Mouse (Mus musculus) midbrain, embryonic 16.5 days (tissue): ENCODE results near the gene Il6ra. TPM values are rescaled to one million over a fixed set of nuclear protein-coding genes. Genes with fewer than 3 reads are reported as not detected.
A peak's percentile ranks its signal among the peaks of the same experiment; 100 is the strongest.

Experiments used
- ATAC-seq: fragments of 200-750 bp; cut with Nextera tagmentation; 2 replicates; pipeline ENCODE4 v1.8.0; 2017; ENCODE audit warnings: moderate TSS enrichment
- H3K27ac ChIP-seq: fragments of 300-500 bp; sonication (generic); 2 replicates; pipeline ENCODE4 v1.5.1; 2014; ENCODE audit warnings: mild to moderate bottlenecking, low read length, mixed read lengths
- H3K27me3 ChIP-seq: fragments of 300-500 bp; sonication (generic); 2 replicates; pipeline ENCODE4 v1.6.1; 2014; ENCODE audit warnings: low read depth, low read length, mixed read lengths; ENCODE audit not compliant: control insufficient read depth, insufficient read depth
- H3K36me3 ChIP-seq: fragments of 300-500 bp; sonication (generic); 2 replicates; pipeline ENCODE4 v1.6.1; 2014; ENCODE audit warnings: mild to moderate bottlenecking, low read length, moderate library complexity, mixed read lengths; ENCODE audit not compliant: control insufficient read depth, insufficient read depth
- H3K4me1 ChIP-seq: fragments of 300-500 bp; sonication (generic); 2 replicates; pipeline ENCODE4 v1.6.1; 2014; ENCODE audit warnings: mild to moderate bottlenecking, low read length, mixed read lengths; ENCODE audit not compliant: control insufficient read depth, insufficient read depth
- H3K4me2 ChIP-seq: fragments of 300-500 bp; sonication (generic); 2 replicates; pipeline ENCODE4 v1.6.1; 2014; ENCODE audit warnings: mild to moderate bottlenecking, low read length, mixed read lengths
- H3K4me3 ChIP-seq: fragments of 300-500 bp; sonication (generic); 2 replicates; pipeline ENCODE4 v1.5.1; 2014; ENCODE audit warnings: low read depth, mild to moderate bottlenecking, low read length, moderate library complexity, mixed read lengths
- H3K9ac ChIP-seq: fragments of 300-500 bp; sonication (generic); 2 replicates; pipeline ENCODE4 v1.6.1; 2014; ENCODE audit warnings: low read depth, low read length, mixed read lengths
- H3K9me3 ChIP-seq: fragments of 300-500 bp; sonication (generic); replicated peaks from 2 replicates; pipeline ENCODE4 v1.6.1; 2014; ENCODE audit warnings: mild to moderate bottlenecking, low read length, mixed read lengths; ENCODE audit not compliant: control insufficient read depth, poor library complexity, severe bottlenecking
- WGBS: fragments of 180-500 bp; shearing (Covaris S2); extraction: QIAGEN DNeasy Blood & Tissue Kit; methylation state at CpG from one replicate; pipeline ENCODE4 v1.1.7; 2014; 5-methylcytosine and 5-hydroxymethylcytosine counted together
- polyA plus RNA-seq: library from polyadenylated mRNA; unstranded; fragments of >200 nt; fragmentation: Nextera tagmentation; extraction: Ambion mirVana; gene quantifications from 2 replicates; pipeline ENCODE4 v1.2.1, GENCODE M21; 2015

Il6ra gene
- polyA plus RNA-seq, 1 experiment from 2014 or later, result 0.75 TPM

- Histone ChIP-seq H3K4me3 (peak within 1 kb of the TSS; percentile 38), H3K9ac (0 out of 2 replicates have a peak within 1 kb of the TSS, but pooled peaks have one; percentile 34), H3K27me3 (peaks cover 51% of the 10 kb centered on the region), H3K9me3 (no peaks in the 10 kb centered on the region; the same call in 1 of the 2 replicates), H3K4me1 (peaks cover 9% of the 10 kb centered on the region; the same call in 1 of the 2 replicates), H3K36me3 (no peaks in the 10 kb centered on the region), H3K4me2 (peak within 1 kb of the TSS; percentile 50), H3K27ac (no peak within 1 kb of the TSS; the same call in 1 of the 2 replicates)
- ATAC-seq, result no peak
- WGBS, result 1% methylated on average over 80 of the region's 96 CpGs
Measured at GRCm38 (mm10) chr3:89830815-89831591, 82.0 kb downstream of the Il6ra start, which contains the start of gene She. TSS of gene She (plus strand) at chr3:89831370.

DNA sequence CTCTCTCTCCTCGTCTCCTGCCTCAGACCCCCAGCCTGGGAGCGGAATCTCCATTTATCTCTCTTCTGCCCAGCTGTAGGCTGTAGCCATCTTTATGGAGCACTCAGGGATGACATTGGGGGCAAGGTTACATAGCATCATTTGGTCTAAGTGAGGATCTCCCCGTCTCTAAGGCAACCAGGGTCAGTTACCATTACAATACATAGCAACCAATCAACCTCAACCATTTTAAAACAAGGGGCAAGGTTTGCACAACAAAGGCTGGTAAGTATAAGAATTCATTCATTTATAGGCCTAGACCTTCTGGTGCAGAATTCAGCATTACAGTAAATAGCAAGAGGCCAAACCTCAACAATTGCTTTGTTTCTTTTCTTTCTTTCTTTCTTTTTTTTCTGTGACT, 86.7 kb downstream of the Il6ra start:
- 72% methylated on average over 3 of the region's 3 CpGs for WGBS
- H3K27me3 ChIP-seq, result peaks cover 21% of the 10 kb centered on the region
- no peak overlapping the region for H3K9ac ChIP-seq
- H3K4me1 ChIP-seq, result peaks cover 5% of the 10 kb centered on the region; the same call in 1 of the 2 replicates
- H3K9me3 ChIP-seq, result no peaks in the 10 kb centered on the region; the same call in 1 of the 2 replicates
- no peak overlapping the region for H3K4me3 ChIP-seq
- H3K27ac ChIP-seq, result no peak overlapping the region
- H3K36me3 ChIP-seq, result no peaks in the 10 kb centered on the region
- ATAC-seq, result no peak
- H3K4me2 ChIP-seq, result no peak overlapping the region

DNA sequence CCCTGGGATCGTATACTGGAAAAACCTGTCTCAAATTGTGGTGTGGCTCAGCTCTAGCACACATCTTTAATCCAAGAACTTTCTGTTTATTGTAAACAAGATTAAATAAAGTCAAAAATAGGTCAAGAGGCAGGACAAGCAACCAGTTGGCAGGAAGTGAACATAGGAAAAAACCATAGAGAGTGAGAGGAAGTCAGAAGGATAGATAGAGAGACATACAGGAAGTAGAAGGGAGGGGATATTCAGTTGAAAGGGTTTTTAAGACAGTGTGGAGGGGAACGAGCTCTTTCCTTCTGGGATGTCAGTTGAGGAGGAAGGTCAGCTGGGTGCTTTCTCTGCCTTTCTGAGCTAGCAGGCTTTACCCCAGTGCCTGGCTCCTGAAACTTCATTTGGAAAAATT, 89.4 kb downstream of the Il6ra start:
- Histone ChIP-seq H3K4me1 (no peaks in the 10 kb centered on the region), H3K36me3 (no peaks in the 10 kb centered on the region), H3K9me3 (no peaks in the 10 kb centered on the region; the same call in 1 of the 2 replicates), H3K9ac (no peak overlapping the region), H3K4me2 (no peak overlapping the region), H3K27me3 (no peaks in the 10 kb centered on the region), H3K27ac (no peak overlapping the region), H3K4me3 (no peak overlapping the region)
- no peak for ATAC-seq
- WGBS, result 63% methylated on average over 2 of the region's 2 CpGs

DNA sequence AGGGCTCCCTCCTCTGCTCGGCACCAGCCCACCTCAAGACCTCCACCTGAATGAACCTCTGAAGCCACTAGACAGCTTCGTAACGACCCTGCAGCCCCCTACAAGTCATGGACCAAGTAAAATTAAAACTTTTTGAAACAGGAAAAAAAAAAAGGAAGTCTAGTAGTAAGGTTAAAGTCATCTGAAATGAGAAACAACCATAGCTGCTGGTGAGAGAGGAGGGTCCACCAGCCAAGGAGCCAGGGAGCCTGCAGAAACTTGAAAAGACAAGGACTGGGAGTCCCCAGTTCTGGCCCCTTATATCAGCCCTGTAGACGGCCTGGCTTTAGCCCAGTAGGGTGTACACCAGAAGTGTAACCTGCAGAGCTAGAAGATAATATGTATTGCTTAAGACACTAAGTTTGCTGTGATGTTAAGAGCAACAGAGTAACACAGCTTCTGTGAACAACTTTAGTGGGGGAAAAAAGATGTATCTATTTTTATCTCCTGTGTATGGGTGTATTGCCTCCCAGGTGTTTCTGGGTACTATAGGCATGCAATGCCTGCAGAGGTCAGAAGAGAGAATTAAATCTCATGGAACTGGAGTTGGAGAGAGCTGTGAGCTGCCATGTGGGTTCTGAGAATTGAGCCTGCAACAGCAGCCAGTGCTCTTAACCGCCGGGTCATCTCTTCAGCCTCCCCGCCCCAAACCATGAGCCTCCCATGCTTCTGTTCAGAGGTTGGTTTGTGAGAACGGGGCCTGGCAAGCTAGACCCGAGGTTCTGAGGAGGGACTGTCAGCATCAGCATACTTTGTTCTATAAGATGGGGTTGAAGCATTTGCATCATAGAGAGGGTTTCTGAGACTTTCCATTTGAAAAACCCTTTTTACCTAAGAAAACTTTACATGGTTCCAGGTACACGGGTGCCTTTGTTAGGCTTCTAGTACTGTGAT, 91.2 kb downstream of the Il6ra start:
- WGBS, result 76% methylated on average over 10 of the region's 10 CpGs
- no peak overlapping the region for H3K27ac ChIP-seq

GRCm38 (mm10) chr3:89821096-89821513, 91.9 kb downstream of the Il6ra start:
- 86% methylated on average over 11 of the region's 11 CpGs for WGBS

More for the DNA sequence above, 91.2 kb downstream of the Il6ra start:
- Histone ChIP-seq H3K36me3 (no peaks in the 10 kb centered on the region), H3K4me2 (no peak overlapping the region), H3K4me3 (no peak overlapping the region), H3K9ac (no peak overlapping the region), H3K4me1 (no peaks in the 10 kb centered on the region), H3K27me3 (no peaks in the 10 kb centered on the region), H3K9me3 (no peaks in the 10 kb centered on the region)
- no peak for ATAC-seq

GRCm38 (mm10) chr3:89820311-89821095, 92.5 kb downstream of the Il6ra start:
- Histone ChIP-seq H3K36me3 (no peaks in the 10 kb centered on the region), H3K4me1 (no peaks in the 10 kb centered on the region), H3K4me3 (no peak overlapping the region), H3K4me2 (no peak overlapping the region), H3K9ac (no peak overlapping the region), H3K9me3 (no peaks in the 10 kb centered on the region), H3K27ac (no peak overlapping the region), H3K27me3 (no peaks in the 10 kb centered on the region)
- no peak for ATAC-seq
- WGBS, result 87% methylated on average over 12 of the region's 12 CpGs

More at GRCm38 (mm10) chr3:89821096-89821513, 91.9 kb downstream of the Il6ra start:
- H3K9me3 ChIP-seq, result no peaks in the 10 kb centered on the region
- no peaks in the 10 kb centered on the region for H3K36me3 ChIP-seq
- H3K4me1 ChIP-seq, result no peaks in the 10 kb centered on the region
- H3K4me2 ChIP-seq, result no peak overlapping the region
- no peak overlapping the region for H3K9ac ChIP-seq
- H3K4me3 ChIP-seq, result no peak overlapping the region
- H3K27me3 ChIP-seq, result no peaks in the 10 kb centered on the region
- ATAC-seq, result no peak
- H3K27ac ChIP-seq, result no peak overlapping the region

GRCm38 (mm10) chr3:89819897-89820296, 93.1 kb downstream of the Il6ra start:
- Histone ChIP-seq H3K9me3 (no peaks in the 10 kb centered on the region), H3K4me1 (no peaks in the 10 kb centered on the region), H3K36me3 (no peaks in the 10 kb centered on the region), H3K27ac (no peak overlapping the region), H3K9ac (no peak overlapping the region), H3K4me3 (no peak overlapping the region), H3K27me3 (no peaks in the 10 kb centered on the region), H3K4me2 (no peak overlapping the region)
- 75% methylated on average over 7 of the region's 7 CpGs for WGBS
- no peak for ATAC-seq

DNA sequence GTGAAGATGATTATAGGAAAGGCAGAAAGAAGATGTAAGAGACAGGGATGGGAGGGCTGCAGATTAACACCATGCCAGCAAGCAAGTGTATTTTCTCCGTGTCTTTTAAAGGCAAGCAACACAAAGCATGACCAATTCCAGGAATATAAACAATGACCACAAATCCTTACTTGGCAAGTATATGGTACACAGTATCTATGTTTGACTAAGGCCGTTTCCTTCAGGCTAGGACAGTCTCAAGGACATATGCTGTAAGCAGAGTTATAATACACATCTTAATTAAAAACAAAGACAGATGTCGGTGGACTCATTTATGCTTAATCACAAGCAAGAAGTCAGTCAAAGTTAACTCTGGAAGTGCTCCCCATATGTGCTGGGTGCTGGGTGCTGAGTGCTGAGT, 94.4 kb downstream of the Il6ra start:
- 84% methylated on average over 3 of the region's 3 CpGs for WGBS

More for the DNA sequence above, 94.4 kb downstream of the Il6ra start:
- H3K4me3 ChIP-seq, result no peak overlapping the region
- H3K4me2 ChIP-seq, result no peak overlapping the region
- ATAC-seq, result no peak
- H3K9ac ChIP-seq, result no peak overlapping the region
- no peaks in the 10 kb centered on the region for H3K36me3 ChIP-seq
- no peaks in the 10 kb centered on the region for H3K27me3 ChIP-seq
- no peaks in the 10 kb centered on the region for H3K4me1 ChIP-seq
- H3K9me3 ChIP-seq, result no peaks in the 10 kb centered on the region
- H3K27ac ChIP-seq, result no peak overlapping the region
